Mouse (Mus musculus): Measurements from ENCODE around the gene Fam3c.

Gene Fam3c

DNA sequence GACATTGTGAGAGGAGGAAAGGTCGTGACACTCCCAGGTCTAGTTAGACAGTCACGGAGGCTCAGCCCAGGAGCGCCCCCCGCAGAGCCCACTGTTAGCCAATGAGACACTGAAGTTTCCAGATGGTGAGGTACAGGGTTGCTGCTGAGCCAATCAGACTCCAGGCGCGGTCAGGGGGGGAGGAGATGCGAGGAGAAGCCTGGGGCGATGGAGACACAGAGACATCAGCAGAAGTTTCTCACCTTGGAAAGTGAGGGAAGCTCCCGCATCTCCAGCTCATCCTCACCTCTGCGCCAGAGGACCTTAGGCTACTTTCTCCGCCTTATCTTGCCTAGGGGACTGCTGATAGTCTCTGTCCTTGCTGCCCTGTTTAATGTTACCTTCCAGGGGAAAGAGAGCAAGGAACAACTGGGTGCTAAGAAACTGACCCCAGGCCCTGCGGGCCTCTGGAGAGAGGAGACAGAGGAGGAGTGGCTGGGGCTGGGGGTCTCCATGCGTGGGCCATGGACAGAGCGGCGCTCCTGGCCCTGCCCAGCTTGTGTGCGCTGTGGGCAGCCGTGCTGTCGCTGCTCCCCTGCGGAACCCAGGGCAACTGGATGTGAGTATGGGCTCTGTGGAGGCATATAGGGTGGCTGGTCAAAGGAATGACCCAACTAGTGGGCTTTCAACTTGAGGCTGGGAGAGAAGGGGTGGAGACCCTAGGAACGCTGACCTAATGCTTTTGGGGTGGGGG lies 67.9 kb downstream of the Fam3c start, which contains the start of gene Wnt16:
Gene Wnt16 (plus strand): TSS at position 224 of the 733 bp plus-strand sequence.
- no peak for TF ChIP-seq GATA4 (IDR thresholded peaks at IDR 0.05; ENCODE audit: insufficient replicate concordance, low read length)

DNA sequence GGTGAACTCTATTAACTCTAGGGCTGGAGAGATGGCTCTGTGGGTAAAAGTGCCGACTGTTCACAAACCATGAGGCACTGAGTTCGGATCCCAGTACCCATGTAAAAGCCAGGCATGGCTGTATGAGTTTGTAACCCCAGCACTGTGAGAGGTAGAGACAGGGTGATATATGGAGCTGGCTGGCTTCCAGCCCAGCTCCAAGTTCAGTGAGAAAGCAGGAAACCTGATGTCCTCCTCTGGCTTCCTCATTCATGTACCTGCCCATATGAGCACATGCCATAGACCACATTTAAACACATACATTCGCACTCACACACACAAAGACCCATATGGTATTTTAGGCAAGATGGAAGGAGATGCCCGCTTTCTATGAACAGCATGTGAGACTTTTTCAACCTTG lies 73.6 kb downstream of the Fam3c start:
- TF ChIP-seq GATA4 (IDR thresholded peaks at IDR 0.05; ENCODE audit: insufficient replicate concordance, low read length): no peak

DNA sequence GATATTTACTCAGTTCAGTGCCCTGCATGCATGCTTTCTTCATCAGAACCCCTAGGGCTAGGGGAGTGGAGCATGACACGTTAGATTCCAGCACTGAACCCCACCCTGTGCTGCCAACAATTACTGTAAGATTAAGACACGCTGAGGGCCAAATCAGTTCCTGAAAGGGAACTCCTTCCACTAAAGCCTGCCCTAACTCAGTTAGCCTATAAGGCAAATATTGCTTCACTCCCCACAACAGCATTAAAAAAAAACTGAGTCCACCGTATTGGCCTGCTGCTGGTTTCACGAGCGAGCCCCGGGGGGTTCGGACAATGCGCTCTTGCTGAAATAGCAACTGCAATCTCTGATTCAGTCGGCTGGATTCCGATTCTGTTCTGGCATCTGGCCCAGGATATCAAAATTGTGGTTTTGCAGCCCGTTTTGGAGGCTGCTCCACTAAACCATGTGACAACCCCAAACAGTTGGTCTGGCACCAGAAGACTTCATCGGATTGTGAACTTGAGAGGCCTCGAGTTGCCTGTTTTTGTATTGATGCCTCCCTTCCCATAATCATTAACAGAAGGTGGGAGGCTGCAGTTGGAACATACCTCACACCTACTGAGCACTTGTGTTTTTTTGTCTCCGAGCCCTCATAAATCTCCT lies 75.7 kb downstream of the Fam3c start:
- TF ChIP-seq GATA4 (IDR thresholded peaks at IDR 0.05; ENCODE audit: insufficient replicate concordance, low read length): no peak

DNA sequence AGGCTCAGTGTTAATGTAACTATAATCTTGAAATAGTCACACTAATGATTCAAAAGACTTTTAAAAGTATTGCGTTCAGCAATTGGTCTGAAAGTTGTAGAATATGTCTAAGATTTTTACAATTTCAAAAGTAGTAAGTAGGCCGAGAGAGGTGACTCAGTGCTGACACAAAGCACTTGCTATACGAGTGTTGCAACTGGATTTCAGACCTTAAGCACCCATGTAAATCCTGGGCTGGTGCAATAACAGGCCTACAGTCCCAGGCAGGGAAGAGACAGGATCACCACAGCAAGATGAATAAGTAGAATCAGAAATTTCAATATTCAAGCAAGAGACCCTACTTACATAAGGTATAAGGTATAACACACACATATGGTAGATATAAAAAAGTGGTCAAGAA lies 78.1 kb downstream of the Fam3c start:
- TF ChIP-seq GATA4 (IDR thresholded peaks at IDR 0.05; ENCODE audit: insufficient replicate concordance, low read length): no peak

DNA sequence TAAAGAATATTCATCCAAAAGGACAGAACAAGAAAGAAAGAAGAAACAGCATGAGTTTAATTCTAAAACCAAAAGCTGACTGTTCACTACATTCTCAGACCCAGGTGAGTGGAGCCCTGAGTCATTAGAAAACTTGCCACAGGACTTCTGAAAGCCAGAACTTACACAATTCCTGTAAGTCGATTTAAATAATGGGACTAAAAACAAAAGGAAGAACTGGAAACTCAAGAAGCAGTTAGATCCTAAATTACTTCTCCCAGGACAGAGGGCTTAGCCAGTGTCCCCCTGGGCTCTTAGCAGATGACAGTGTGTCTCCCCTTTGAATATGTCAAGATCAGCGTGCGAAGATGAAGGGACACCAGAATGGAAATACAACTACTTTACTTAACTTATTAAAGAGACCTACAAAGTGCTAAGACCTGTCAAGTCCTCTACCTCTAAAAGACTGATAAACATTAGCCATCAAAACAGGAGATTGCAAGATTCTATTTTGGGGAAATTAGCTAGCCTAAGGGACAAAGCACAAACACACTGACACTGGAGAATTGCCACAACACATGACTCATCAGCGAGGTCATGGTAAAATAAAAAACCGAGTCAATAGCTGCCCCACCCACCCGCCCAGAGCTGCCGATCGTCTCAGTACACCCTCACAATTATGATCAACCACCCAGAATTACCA lies 86.1 kb downstream of the Fam3c start:
- no peak for TF ChIP-seq GATA4 (IDR thresholded peaks at IDR 0.05; ENCODE audit: insufficient replicate concordance, low read length)

DNA sequence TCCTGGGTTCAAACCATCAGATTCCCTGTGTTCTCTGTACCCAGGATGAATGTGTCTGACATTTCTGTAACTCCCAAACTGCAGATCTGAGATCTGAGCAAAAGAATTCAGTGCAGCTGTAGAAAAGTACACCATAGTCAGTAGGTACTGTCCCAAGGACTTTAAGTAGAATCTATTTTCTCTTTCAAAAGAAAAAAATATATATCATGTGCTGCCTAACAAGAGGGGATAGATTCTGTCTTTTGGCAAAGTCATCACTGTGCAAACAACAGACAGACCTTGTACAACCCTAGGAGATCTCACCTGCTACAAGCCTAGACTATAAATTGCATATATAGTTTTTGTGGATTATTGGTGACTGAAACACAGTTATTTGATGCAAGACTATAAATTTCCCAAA lies 87.4 kb downstream of the Fam3c start:
- no peak for TF ChIP-seq GATA4 (IDR thresholded peaks at IDR 0.05; ENCODE audit: insufficient replicate concordance, low read length)

DNA sequence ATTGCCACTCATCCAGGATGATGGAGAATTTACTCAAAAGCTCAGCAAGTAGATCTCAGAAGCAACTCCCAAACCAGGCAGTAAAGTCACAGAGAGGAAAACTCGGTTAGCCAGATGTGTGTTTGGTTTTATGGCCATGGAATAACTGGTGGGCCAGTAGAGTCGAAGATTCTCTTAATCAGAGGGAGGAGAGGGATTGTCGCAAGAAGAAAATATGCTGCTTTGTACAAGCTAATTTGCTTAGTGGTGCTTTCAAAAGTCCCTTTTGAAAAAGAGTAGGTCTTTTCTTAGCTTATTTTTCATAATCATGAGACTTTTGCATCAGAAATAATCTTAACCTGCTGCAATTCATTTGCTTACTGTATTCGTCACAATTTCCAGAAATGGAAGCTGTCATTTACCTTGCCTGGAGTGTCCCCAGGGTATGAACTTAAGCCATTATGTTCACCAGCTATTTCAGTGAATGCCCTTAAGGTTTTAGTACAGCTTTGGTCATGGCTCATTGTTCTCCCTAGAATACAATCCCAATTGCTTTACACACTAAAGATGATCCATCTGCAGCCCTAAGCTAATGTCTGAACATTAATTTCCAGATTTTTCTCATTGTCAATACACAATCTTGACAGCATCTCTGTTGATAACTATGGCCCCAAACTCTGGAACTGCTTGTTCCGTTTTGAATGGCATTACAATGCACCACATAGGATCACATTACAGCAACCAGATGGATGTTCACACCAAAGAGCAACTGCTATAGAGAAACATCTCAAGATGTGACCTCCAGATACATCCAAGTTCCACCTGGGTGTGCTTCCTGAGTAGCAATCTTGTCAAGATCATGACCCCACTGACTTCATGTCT lies 88.0 kb downstream of the Fam3c start:
- no peak for TF ChIP-seq GATA4 (IDR thresholded peaks at IDR 0.05; ENCODE audit: insufficient replicate concordance, low read length)

DNA sequence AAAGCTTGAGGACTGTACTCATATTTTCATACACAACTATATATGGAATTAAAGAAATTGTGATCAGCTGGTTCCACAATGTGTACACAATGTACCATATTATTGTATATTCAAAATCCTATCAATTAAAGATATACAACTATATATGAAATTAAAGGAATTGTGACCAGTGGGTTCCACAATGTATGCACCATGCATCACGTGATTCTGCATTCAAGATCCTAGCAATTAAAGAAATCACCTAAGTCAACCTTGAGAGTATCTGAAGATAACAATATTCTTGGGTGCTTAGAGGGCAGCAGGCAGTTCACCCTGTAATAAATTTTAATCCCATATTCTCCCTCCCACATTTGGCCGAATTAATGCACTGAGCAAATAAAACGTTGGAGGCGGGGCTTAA lies 90.0 kb downstream of the Fam3c start:
- no peak for TF ChIP-seq GATA4 (IDR thresholded peaks at IDR 0.05; ENCODE audit: insufficient replicate concordance, low read length)

DNA sequence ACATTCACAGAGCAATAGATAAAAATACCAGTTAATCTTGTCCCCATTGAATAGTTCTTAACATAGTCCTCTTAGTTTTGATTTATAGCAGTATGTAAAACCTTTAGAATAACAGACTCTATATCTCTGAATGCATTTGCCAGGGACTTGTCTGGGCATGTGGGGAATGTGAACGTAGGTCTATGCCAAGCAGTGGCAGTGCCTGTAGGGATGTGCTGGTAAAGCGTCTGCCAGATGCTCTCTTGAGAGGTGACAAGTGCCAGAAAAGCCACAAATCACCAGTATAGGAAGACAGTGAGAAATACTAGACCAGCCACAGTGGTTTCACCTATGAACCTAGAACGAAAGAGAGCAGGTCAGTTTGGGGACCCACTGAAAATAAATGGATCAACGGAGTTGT lies 93.5 kb downstream of the Fam3c start:
- TF ChIP-seq GATA4 (IDR thresholded peaks at IDR 0.05; ENCODE audit: insufficient replicate concordance, low read length): no peak

DNA sequence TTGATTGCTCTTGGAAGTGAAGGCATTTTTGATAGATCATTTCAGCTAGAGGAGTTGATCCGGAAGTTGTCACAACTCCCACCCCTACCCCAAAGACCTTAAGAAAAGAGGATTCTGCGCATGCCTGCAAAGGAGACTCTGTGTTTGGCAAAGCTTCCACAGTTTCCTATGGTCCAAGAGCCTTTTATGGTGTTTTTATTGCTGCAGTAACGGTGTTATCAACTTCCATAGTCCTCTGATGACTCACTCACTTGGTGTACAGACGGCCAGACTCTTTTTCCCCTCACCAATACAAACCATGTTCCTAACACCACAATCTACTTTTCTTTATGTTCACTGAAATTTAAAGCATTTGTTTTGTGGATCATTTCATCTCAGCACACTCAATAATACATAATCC lies 97.3 kb downstream of the Fam3c start:
- no peak for TF ChIP-seq GATA4 (IDR thresholded peaks at IDR 0.05; ENCODE audit: insufficient replicate concordance, low read length)
